Mouse (Mus musculus): ENCODE measurements around the gene 1600014C23Rik.

DNA sequence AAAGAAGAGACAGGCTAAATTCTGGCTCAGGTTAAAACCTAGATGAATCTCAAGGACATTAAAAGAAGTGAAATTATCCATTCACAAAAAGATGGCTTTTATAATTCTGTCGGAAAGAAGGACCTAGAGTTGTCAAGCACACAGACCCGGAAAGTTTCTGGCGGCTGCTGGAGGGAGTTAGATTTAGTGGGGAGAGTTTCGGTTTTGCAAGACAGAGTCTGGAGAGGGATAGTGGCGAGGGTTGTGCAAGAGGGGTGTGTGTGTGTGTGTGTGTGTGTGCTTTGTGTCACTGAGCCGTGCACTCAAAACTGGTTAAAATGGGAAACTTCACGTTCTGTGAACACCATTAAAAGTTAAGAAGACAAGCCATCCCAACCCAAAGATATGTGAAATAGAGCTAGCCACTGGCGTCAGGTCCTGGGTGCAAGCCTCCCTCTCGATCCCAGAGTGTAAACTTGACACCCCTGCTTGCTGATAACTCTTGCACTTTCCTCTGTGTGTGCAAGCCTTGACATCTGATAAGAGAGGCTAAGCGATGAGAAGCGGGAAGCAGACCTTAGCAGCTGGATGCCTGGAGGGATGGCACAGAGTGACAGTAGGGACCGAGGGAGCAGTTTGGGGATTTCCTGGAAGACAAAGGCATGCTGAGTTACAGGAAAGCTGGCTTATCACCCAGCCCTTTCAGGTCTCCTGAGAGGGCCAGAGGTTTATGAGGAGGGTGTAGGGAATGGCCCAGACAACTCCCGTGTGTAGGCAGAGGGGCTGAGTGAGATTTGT, 8.9 kb upstream of the 1600014C23Rik start:
- TF ChIP-seq CTCF (IDR thresholded peaks at IDR 0.05; ENCODE audit: borderline replicate concordance, insufficient read depth, low read depth, low read length) (no peak), POLR2A (IDR thresholded peaks at IDR 0.05; ENCODE audit: borderline replicate concordance, insufficient read depth, low read length) (no peak)

All from cerebellum, adult 2 months (tissue).